Mouse (Mus musculus): ENCODE data around the gene Ncapd3. TPM values are rescaled to one million over a fixed set of nuclear protein-coding genes. Genes with fewer than 3 reads are reported as not detected.

The Ncapd3 gene
- polyA plus RNA-seq (2015; fragmentation: Nextera tagmentation; extraction: Ambion mirVana): 23.4 and 24.9 TPM in 2 replicates

GRCm38 (mm10) chr9:27029828-27030762 lies at the start of gene Ncapd3, which contains the start of gene Vps26b:
Gene Ncapd3, plus strand, starts transcription at chr9:27030175.
Gene Vps26b, minus strand, starts transcription at chr9:27030065.
- WGBS: under 1% methylated on average over 58 of the region's 80 CpGs
- Histone ChIP-seq H3K27me3 (replicated peaks; ENCODE audit: control insufficient read depth, insufficient read depth, low read length) (no peaks in the 10 kb centered on the region), H3K4me2 (ENCODE audit: low read length) (peak within 1 kb of the TSS; percentile 89), H3K9me3 (ENCODE audit: control insufficient read depth, low read length) (no peaks in the 10 kb centered on the region), H3K4me1 (replicated peaks; ENCODE audit: control insufficient read depth, insufficient read depth, low read length) (peaks cover 45% of the 10 kb centered on the region), H3K27ac (ENCODE audit: low read length) (peak within 1 kb of the TSS; percentile 95), H3K4me3 (replicated peaks; ENCODE audit: low read length) (peak within 1 kb of the TSS; percentile 99), H3K9ac (replicated peaks; ENCODE audit: low read depth, low read length) (peak within 1 kb of the TSS; percentile 98), H3K36me3 (ENCODE audit: control insufficient read depth, insufficient read depth) (no peaks in the 10 kb centered on the region)
- ATAC-seq: peak; percentile 94

- H3K9me3 ChIP-seq (ENCODE audit: control insufficient read depth, low read length): no peaks in the 10 kb centered on the region
- H3K9ac ChIP-seq (replicated peaks; ENCODE audit: low read depth, low read length): no peak overlapping the region
- no peak for ATAC-seq
- 89% methylated on average over 2 of the region's 2 CpGs for WGBS
- H3K27me3 ChIP-seq (replicated peaks; ENCODE audit: control insufficient read depth, insufficient read depth, low read length): no peaks in the 10 kb centered on the region
- no peak overlapping the region for H3K4me3 ChIP-seq (replicated peaks; ENCODE audit: low read length)
- H3K4me2 ChIP-seq (ENCODE audit: low read length): no peak overlapping the region
- no peak overlapping the region for H3K27ac ChIP-seq (ENCODE audit: low read length)
- H3K4me1 ChIP-seq (replicated peaks; ENCODE audit: control insufficient read depth, insufficient read depth, low read length): no peaks in the 10 kb centered on the region
- peaks cover 30% of the 10 kb centered on the region for H3K36me3 ChIP-seq (ENCODE audit: control insufficient read depth, insufficient read depth)
Measured at GRCm38 (mm10) chr9:26985090-26985613, 44.8 kb upstream of the Ncapd3 start.

DNA sequence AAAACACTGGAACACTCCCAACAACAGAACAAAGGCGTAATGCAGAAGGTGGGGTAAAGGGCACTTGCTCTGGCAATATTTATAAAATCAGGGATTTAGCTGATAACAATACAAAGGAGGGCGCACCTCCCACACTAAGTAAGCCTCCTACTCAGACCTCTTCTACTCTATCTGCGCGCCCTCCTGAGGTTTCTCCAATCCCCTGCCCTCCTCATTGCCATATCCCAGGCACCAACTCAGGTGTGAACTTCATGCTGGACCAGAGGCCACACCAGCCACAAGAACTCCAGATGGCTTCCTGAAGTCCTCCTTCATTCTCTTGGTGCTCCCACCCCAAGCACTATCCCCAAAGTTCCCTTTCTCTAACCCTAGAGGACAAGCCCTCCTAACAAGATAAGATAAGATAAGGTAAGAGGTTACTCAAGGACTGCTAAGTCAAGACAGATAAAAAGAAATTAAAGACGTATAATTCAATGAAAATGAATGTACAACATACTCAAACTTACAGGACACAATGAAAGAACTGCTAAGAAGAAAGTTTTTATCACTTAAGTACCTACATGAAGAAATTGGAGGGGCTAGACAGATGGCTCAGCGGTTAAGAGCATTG lies 44.2 kb upstream of the Ncapd3 start:
- Histone ChIP-seq H3K27ac (ENCODE audit: low read length) (no peak overlapping the region), H3K27me3 (replicated peaks; ENCODE audit: control insufficient read depth, insufficient read depth, low read length) (no peaks in the 10 kb centered on the region), H3K36me3 (ENCODE audit: control insufficient read depth, insufficient read depth) (peaks cover 36% of the 10 kb centered on the region), H3K4me2 (ENCODE audit: low read length) (no peak overlapping the region), H3K9ac (replicated peaks; ENCODE audit: low read depth, low read length) (no peak overlapping the region), H3K4me3 (replicated peaks; ENCODE audit: low read length) (no peak overlapping the region), H3K4me1 (replicated peaks; ENCODE audit: control insufficient read depth, insufficient read depth, low read length) (no peaks in the 10 kb centered on the region), H3K9me3 (ENCODE audit: control insufficient read depth, low read length) (no peaks in the 10 kb centered on the region)
- no peak for ATAC-seq
- WGBS: 97% methylated on average over 6 of the region's 6 CpGs

GRCm38 (mm10) chr9:26990181-26990580 lies 39.8 kb upstream of the Ncapd3 start:
- H3K4me1 ChIP-seq (replicated peaks; ENCODE audit: control insufficient read depth, insufficient read depth, low read length): no peaks in the 10 kb centered on the region
- no peak overlapping the region for H3K9ac ChIP-seq (replicated peaks; ENCODE audit: low read depth, low read length)
- no peaks in the 10 kb centered on the region for H3K27me3 ChIP-seq (replicated peaks; ENCODE audit: control insufficient read depth, insufficient read depth, low read length)
- no peak overlapping the region for H3K27ac ChIP-seq (ENCODE audit: low read length)
- no peak for ATAC-seq
- H3K4me2 ChIP-seq (ENCODE audit: low read length): no peak overlapping the region
- WGBS: 93% methylated on average over 4 of the region's 4 CpGs
- no peaks in the 10 kb centered on the region for H3K9me3 ChIP-seq (ENCODE audit: control insufficient read depth, low read length)
- H3K4me3 ChIP-seq (replicated peaks; ENCODE audit: low read length): no peak overlapping the region
- peaks cover 30% of the 10 kb centered on the region for H3K36me3 ChIP-seq (ENCODE audit: control insufficient read depth, insufficient read depth)

DNA sequence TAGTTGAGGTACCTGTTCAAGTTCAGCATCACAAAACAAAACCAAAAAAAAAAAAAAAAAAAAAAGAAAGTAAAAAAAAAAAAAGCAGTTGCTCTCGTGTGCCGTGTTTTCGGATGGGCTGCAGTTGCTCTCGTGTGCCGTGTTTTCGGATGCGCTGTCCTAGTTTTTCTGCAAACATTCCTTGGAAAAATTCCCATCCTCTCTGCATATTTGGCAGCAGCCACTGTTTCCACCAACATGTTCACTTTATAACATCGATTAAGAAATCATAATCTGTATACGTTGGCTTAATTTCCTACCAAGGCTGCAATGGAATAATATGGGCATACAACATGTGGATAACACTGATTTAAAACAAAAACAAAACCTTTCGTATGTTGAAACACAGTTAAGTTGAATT lies 36.9 kb upstream of the Ncapd3 start:
- Histone ChIP-seq H3K27me3 (replicated peaks; ENCODE audit: control insufficient read depth, insufficient read depth, low read length) (no peaks in the 10 kb centered on the region), H3K9me3 (ENCODE audit: control insufficient read depth, low read length) (no peaks in the 10 kb centered on the region), H3K27ac (ENCODE audit: low read length) (no peak overlapping the region), H3K4me2 (ENCODE audit: low read length) (no peak overlapping the region), H3K4me1 (replicated peaks; ENCODE audit: control insufficient read depth, insufficient read depth, low read length) (peaks cover 2% of the 10 kb centered on the region; the same call in 1 of the 2 replicates), H3K4me3 (replicated peaks; ENCODE audit: low read length) (no peak overlapping the region), H3K9ac (replicated peaks; ENCODE audit: low read depth, low read length) (no peak overlapping the region), H3K36me3 (ENCODE audit: control insufficient read depth, insufficient read depth) (peaks cover 19% of the 10 kb centered on the region)
- ATAC-seq: no peak
- WGBS: 65% methylated on average over 10 of the region's 10 CpGs

DNA sequence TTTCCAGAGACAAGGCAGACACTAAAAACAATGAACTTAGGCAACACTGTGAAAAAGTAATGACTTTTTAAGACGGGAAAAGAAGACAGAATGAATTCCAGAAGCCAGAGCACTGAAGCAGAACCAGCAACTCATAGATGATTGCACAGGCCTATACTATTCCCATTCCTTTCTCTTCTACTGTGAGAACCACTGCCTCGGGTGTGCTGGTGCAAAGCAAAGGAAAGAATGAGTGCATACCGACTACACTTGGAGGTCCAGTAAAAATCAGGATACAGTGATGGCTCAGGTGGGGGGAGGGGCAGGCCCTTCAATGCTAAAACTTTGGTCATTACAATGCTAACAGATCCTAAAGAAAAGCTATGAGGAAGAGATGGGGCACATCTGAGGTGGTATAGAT lies 36.1 kb upstream of the Ncapd3 start:
- Histone ChIP-seq H3K9me3 (ENCODE audit: control insufficient read depth, low read length) (no peaks in the 10 kb centered on the region), H3K27ac (ENCODE audit: low read length) (no peak overlapping the region), H3K27me3 (replicated peaks; ENCODE audit: control insufficient read depth, insufficient read depth, low read length) (no peaks in the 10 kb centered on the region), H3K4me1 (replicated peaks; ENCODE audit: control insufficient read depth, insufficient read depth, low read length) (peaks cover 6% of the 10 kb centered on the region; the same call in 1 of the 2 replicates), H3K4me3 (replicated peaks; ENCODE audit: low read length) (no peak overlapping the region), H3K9ac (replicated peaks; ENCODE audit: low read depth, low read length) (no peak overlapping the region), H3K4me2 (ENCODE audit: low read length) (no peak overlapping the region), H3K36me3 (ENCODE audit: control insufficient read depth, insufficient read depth) (peaks cover 14% of the 10 kb centered on the region)
- ATAC-seq: no peak
- WGBS: 89% methylated on average over 3 of the region's 3 CpGs

DNA sequence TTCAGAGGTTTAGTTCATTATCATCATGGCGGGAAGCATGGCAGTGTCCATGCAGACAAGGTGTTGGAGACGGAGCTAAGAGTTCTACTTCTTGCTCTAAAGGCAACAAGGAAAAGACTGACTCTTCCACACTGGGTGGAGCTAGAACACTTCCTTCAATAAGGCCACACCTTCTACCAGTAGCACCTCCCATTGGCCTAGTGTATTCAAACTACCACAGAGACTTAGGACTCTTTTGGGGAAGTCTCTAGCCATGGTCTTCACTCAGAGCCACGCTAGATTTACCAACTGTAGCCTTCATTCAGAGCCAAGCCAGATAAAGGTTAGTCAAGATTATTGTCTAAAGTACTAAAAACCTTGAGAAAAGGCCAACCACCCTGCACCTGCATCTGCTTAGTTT lies 32.9 kb upstream of the Ncapd3 start:
- peaks cover 22% of the 10 kb centered on the region for H3K4me1 ChIP-seq (replicated peaks; ENCODE audit: control insufficient read depth, insufficient read depth, low read length)
- ATAC-seq: no peak
- H3K4me2 ChIP-seq (ENCODE audit: low read length): no peak overlapping the region
- no peaks in the 10 kb centered on the region for H3K36me3 ChIP-seq (ENCODE audit: control insufficient read depth, insufficient read depth)
- H3K27me3 ChIP-seq (replicated peaks; ENCODE audit: control insufficient read depth, insufficient read depth, low read length): no peaks in the 10 kb centered on the region
- H3K27ac ChIP-seq (ENCODE audit: low read length): no peak overlapping the region
- 86% methylated on average over 3 of the region's 3 CpGs for WGBS
- H3K9me3 ChIP-seq (ENCODE audit: control insufficient read depth, low read length): no peaks in the 10 kb centered on the region
- no peak overlapping the region for H3K9ac ChIP-seq (replicated peaks; ENCODE audit: low read depth, low read length)
- H3K4me3 ChIP-seq (replicated peaks; ENCODE audit: low read length): no peak overlapping the region

GRCm38 (mm10) chr9:26997501-26997900 lies 32.5 kb upstream of the Ncapd3 start:
- ATAC-seq: no peak
- no peaks in the 10 kb centered on the region for H3K27me3 ChIP-seq (replicated peaks; ENCODE audit: control insufficient read depth, insufficient read depth, low read length)
- H3K27ac ChIP-seq (ENCODE audit: low read length): no peak overlapping the region
- H3K36me3 ChIP-seq (ENCODE audit: control insufficient read depth, insufficient read depth): no peaks in the 10 kb centered on the region
- H3K4me3 ChIP-seq (replicated peaks; ENCODE audit: low read length): no peak overlapping the region
- H3K9me3 ChIP-seq (ENCODE audit: control insufficient read depth, low read length): no peaks in the 10 kb centered on the region
- H3K9ac ChIP-seq (replicated peaks; ENCODE audit: low read depth, low read length): no peak overlapping the region
- H3K4me1 ChIP-seq (replicated peaks; ENCODE audit: control insufficient read depth, insufficient read depth, low read length): peaks cover 22% of the 10 kb centered on the region
- no peak overlapping the region for H3K4me2 ChIP-seq (ENCODE audit: low read length)
- 91% methylated on average over 2 of the region's 2 CpGs for WGBS

Data from forebrain, embryonic 16.5 days (tissue).